Mouse (Mus musculus): ENCODE results near the gene Podxl2. TPM values are rescaled to one million over a fixed set of nuclear protein-coding genes. Genes with fewer than 3 reads are reported as not detected.

The Podxl2 gene
- polyA plus RNA-seq, 1 experiment from 2014 or later, result 54.2 TPM

- TF ChIP-seq CTCF (IDR thresholded peaks at IDR 0.05; ENCODE audit: low read depth), result peak; percentile 42; the same call in 1 of the 2 replicates
- no peaks in the 10 kb centered on the region for H3K36me3 ChIP-seq (ENCODE audit: insufficient read depth, low read length)
- peaks cover 22% of the 10 kb centered on the region for H3K4me1 ChIP-seq (replicated peaks; ENCODE audit: insufficient read depth, low read length)
- H3K9ac ChIP-seq (ENCODE audit: low read depth, low read length), result peak within 1 kb of the TSS; percentile 80
- H3K9me3 ChIP-seq (replicated peaks; ENCODE audit: low read length), result no peaks in the 10 kb centered on the region
- H3K4me3 ChIP-seq (replicated peaks; ENCODE audit: low read depth, low read length), result peak within 1 kb of the TSS; percentile 81
- WGBS, result 2% methylated on average over 66 of the region's 66 CpGs
- peak within 1 kb of the TSS; percentile 89 for H3K4me2 ChIP-seq (ENCODE audit: low read length)
- H3K27me3 ChIP-seq (ENCODE audit: insufficient read depth, low read length), result no peaks in the 10 kb centered on the region
- ATAC-seq (replicated peaks; ENCODE audit: low FRiP score, low read depth) (peak; percentile 84), DNase-seq (ENCODE audit: low spot score) (peak; percentile 99)
- peak within 1 kb of the TSS; percentile 92 for H3K27ac ChIP-seq
These were observed 27.3 kb upstream of the Podxl2 start, which contains the start of gene Tpra1 for GRCm38 (mm10) chr6:88901947-88902820. Gene Tpra1 (plus strand): TSS chr6:88902251.

- Histone ChIP-seq H3K27me3 (ENCODE audit: insufficient read depth, low read length) (no peaks in the 10 kb centered on the region), H3K4me2 (ENCODE audit: low read length) (peak overlapping the region; percentile 89), H3K9me3 (replicated peaks; ENCODE audit: low read length) (no peaks in the 10 kb centered on the region), H3K9ac (ENCODE audit: low read depth, low read length) (peak overlapping the region; percentile 80), H3K27ac (peak overlapping the region; percentile 92), H3K4me1 (replicated peaks; ENCODE audit: insufficient read depth, low read length) (peaks cover 22% of the 10 kb centered on the region), H3K4me3 (replicated peaks; ENCODE audit: low read depth, low read length) (peak overlapping the region; percentile 81), H3K36me3 (ENCODE audit: insufficient read depth, low read length) (no peaks in the 10 kb centered on the region)
- DNase-seq (ENCODE audit: low spot score) (peak; percentile 51), ATAC-seq (replicated peaks; ENCODE audit: low FRiP score, low read depth) (peak; percentile 5)
- WGBS, result 1% methylated on average over 5 of the region's 5 CpGs
- no peak for TF ChIP-seq CTCF (IDR thresholded peaks at IDR 0.05; ENCODE audit: low read depth)
These were observed 26.6 kb upstream of the Podxl2 start for GRCm38 (mm10) chr6:88901471-88901870.

- H3K4me1 ChIP-seq (replicated peaks; ENCODE audit: insufficient read depth, low read length), result peaks cover 17% of the 10 kb centered on the region
- peaks cover 9% of the 10 kb centered on the region; the same call in 1 of the 2 replicates for H3K36me3 ChIP-seq (ENCODE audit: insufficient read depth, low read length)
- 91% methylated on average over 2 of the region's 2 CpGs for WGBS
- ATAC-seq (replicated peaks; ENCODE audit: low FRiP score, low read depth) (no peak), DNase-seq (ENCODE audit: low spot score) (no peak)
- no peak overlapping the region for H3K4me3 ChIP-seq (replicated peaks; ENCODE audit: low read depth, low read length)
- no peak overlapping the region for H3K9ac ChIP-seq (ENCODE audit: low read depth, low read length)
- no peaks in the 10 kb centered on the region for H3K9me3 ChIP-seq (replicated peaks; ENCODE audit: low read length)
- no peaks in the 10 kb centered on the region for H3K27me3 ChIP-seq (ENCODE audit: insufficient read depth, low read length)
- H3K27ac ChIP-seq, result no peak overlapping the region
- H3K4me2 ChIP-seq (ENCODE audit: low read length), result no peak overlapping the region
- TF ChIP-seq CTCF (IDR thresholded peaks at IDR 0.05; ENCODE audit: low read depth), result no peak
These were observed 24.8 kb upstream of the Podxl2 start for GRCm38 (mm10) chr6:88899628-88900027.

GRCm38 (mm10) chr6:88899086-88899485 is 24.2 kb upstream of the Podxl2 start:
- ATAC-seq (replicated peaks; ENCODE audit: low FRiP score, low read depth), result no peak
- H3K9ac ChIP-seq (ENCODE audit: low read depth, low read length), result no peak overlapping the region
- WGBS, result 61% methylated on average over 4 of the region's 4 CpGs
- DNase-seq (ENCODE audit: low spot score), result no peak
- TF ChIP-seq CTCF (IDR thresholded peaks at IDR 0.05; ENCODE audit: low read depth), result no peak
- no peaks in the 10 kb centered on the region for H3K27me3 ChIP-seq (ENCODE audit: insufficient read depth, low read length)
- no peaks in the 10 kb centered on the region for H3K9me3 ChIP-seq (replicated peaks; ENCODE audit: low read length)
- H3K4me2 ChIP-seq (ENCODE audit: low read length), result peak overlapping the region; percentile 84
- no peak overlapping the region for H3K27ac ChIP-seq
- peaks cover 11% of the 10 kb centered on the region; the same call in 1 of the 2 replicates for H3K36me3 ChIP-seq (ENCODE audit: insufficient read depth, low read length)
- H3K4me1 ChIP-seq (replicated peaks; ENCODE audit: insufficient read depth, low read length), result peaks cover 14% of the 10 kb centered on the region
- 0 out of 2 replicates have a peak overlapping the region, but pooled peaks have one; percentile 70 for H3K4me3 ChIP-seq (replicated peaks; ENCODE audit: low read depth, low read length)

GRCm38 (mm10) chr6:88898534-88899048 is 23.7 kb upstream of the Podxl2 start, which contains the start of gene Mcm2:
Gene Mcm2 (minus strand): TSS chr6:88898780.
- Histone ChIP-seq H3K27me3 (ENCODE audit: insufficient read depth, low read length) (no peaks in the 10 kb centered on the region), H3K4me1 (replicated peaks; ENCODE audit: insufficient read depth, low read length) (peaks cover 9% of the 10 kb centered on the region), H3K36me3 (ENCODE audit: insufficient read depth, low read length) (peaks cover 11% of the 10 kb centered on the region; the same call in 1 of the 2 replicates), H3K4me3 (replicated peaks; ENCODE audit: low read depth, low read length) (peak within 1 kb of the TSS; percentile 70), H3K27ac (peak within 1 kb of the TSS; percentile 76; the same call in 1 of the 2 replicates), H3K9ac (ENCODE audit: low read depth, low read length) (peak within 1 kb of the TSS; percentile 75), H3K4me2 (ENCODE audit: low read length) (peak within 1 kb of the TSS; percentile 84), H3K9me3 (replicated peaks; ENCODE audit: low read length) (no peaks in the 10 kb centered on the region)
- peak; percentile 75 for ATAC-seq (replicated peaks; ENCODE audit: low FRiP score, low read depth)
- peak; percentile 98 for DNase-seq (ENCODE audit: low spot score)
- under 1% methylated on average over 33 of the region's 33 CpGs for WGBS
- TF ChIP-seq CTCF (IDR thresholded peaks at IDR 0.05; ENCODE audit: low read depth), result no peak

GRCm38 (mm10) chr6:88897246-88897645 is 22.4 kb upstream of the Podxl2 start:
- H3K4me2 ChIP-seq (ENCODE audit: low read length), result peak overlapping the region; percentile 84
- peaks cover 23% of the 10 kb centered on the region; the same call in 1 of the 2 replicates for H3K36me3 ChIP-seq (ENCODE audit: insufficient read depth, low read length)
- no peak overlapping the region; the same call in 1 of the 2 replicates for H3K4me3 ChIP-seq (replicated peaks; ENCODE audit: low read depth, low read length)
- no peak overlapping the region for H3K9ac ChIP-seq (ENCODE audit: low read depth, low read length)
- 34% methylated on average over 7 of the region's 7 CpGs for WGBS
- H3K27ac ChIP-seq, result no peak overlapping the region
- no peaks in the 10 kb centered on the region for H3K27me3 ChIP-seq (ENCODE audit: insufficient read depth, low read length)
- DNase-seq (ENCODE audit: low spot score) (no peak), ATAC-seq (replicated peaks; ENCODE audit: low FRiP score, low read depth) (no peak)
- no peaks in the 10 kb centered on the region; the same call in 1 of the 2 replicates for H3K4me1 ChIP-seq (replicated peaks; ENCODE audit: insufficient read depth, low read length)
- no peak for TF ChIP-seq CTCF (IDR thresholded peaks at IDR 0.05; ENCODE audit: low read depth)
- no peaks in the 10 kb centered on the region for H3K9me3 ChIP-seq (replicated peaks; ENCODE audit: low read length)
